Mouse (Mus musculus) gastrocnemius, adult 2 months (tissue): ENCODE data around the gene Pdlim7. TPM values are rescaled to one million over a fixed set of nuclear protein-coding genes. Genes with fewer than 3 reads are reported as not detected.

ENCODE experiments used
- DNase-seq: peaks from one replicate; pipeline ENCODE4 v3.0.0; 2022
- H3K27ac ChIP-seq: fragments of 200-600 bp; 2 replicates; pipeline ENCODE4 v1.8.1; 2022; ENCODE audit warnings: mild to moderate bottlenecking
- H3K4me3 ChIP-seq: fragments of 200-600 bp; 2 replicates; pipeline ENCODE4 v1.8.1; 2022; ENCODE audit warnings: mild to moderate bottlenecking, moderate library complexity
- CTCF ChIP-seq: fragments of 200-600 bp; IDR thresholded peaks from 2 replicates; pipeline ENCODE4 v1.8.1; 2022; ENCODE audit warnings: antibody characterized with exemption, mild to moderate bottlenecking, moderate library complexity
- intact Hi-C: fragments of 180-260 bp; cut with DNase I; formaldehyde crosslinking; loops from one replicate; pipeline ENCODE4 v1.15.1; 2025
- total RNA-seq, 2 experiments: library from RNA; stranded (reverse); gene quantifications; 2 replicates each; pipeline ENCODE4 v1.2.3; 2021

The Pdlim7 gene
- total RNA-seq, 2 experiments from 2014 or later, result 424 to 537 TPM

- DNase-seq, result no peak
- TF ChIP-seq CTCF, result no peak
- intact Hi-C loops, result no loop called here
- Histone ChIP-seq H3K27ac (peak overlapping the region; percentile 10; the same call in 1 of the 2 replicates), H3K4me3 (no peak overlapping the region)
Measured at GRCm38 (mm10) chr13:55479008-55479407, 34.5 kb downstream of the Pdlim7 start.

- H3K4me3 ChIP-seq, result no peak overlapping the region
- DNase-seq, result peak; percentile 55
- H3K27ac ChIP-seq, result no peak overlapping the region
- peak; percentile 76 for TF ChIP-seq CTCF
- intact Hi-C loops, result loop anchor here (1.0 kb wide), 1 partner anchor 36 kb away; no protein-coding TSS in a partner anchor
Measured at GRCm38 (mm10) chr13:55478036-55478435, 35.4 kb downstream of the Pdlim7 start.

DNA sequence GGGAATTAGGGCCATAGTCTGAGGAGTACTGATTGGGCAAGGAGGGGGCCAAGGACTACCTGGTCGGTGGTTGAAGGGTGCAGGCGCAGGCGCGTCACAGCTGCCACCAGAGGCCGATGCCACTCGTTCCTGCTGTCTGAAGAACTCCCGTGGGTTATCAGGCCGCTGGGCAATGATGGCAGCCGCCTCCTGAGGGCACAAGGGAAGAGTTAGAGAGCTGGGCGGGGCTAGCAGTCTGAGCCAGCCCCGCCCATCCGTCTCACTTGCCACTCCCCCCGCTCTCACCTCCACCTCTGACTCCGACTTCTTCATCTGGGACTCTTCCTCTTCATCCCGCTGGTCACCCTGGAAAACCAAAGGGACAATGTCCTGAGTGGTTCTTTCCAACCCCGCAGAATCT, 36.0 kb downstream of the Pdlim7 start:
- DNase-seq, result no peak
- no peak for TF ChIP-seq CTCF
- H3K4me3 ChIP-seq, result no peak overlapping the region
- intact Hi-C loops, result no loop called here
- H3K27ac ChIP-seq, result no peak overlapping the region

DNA sequence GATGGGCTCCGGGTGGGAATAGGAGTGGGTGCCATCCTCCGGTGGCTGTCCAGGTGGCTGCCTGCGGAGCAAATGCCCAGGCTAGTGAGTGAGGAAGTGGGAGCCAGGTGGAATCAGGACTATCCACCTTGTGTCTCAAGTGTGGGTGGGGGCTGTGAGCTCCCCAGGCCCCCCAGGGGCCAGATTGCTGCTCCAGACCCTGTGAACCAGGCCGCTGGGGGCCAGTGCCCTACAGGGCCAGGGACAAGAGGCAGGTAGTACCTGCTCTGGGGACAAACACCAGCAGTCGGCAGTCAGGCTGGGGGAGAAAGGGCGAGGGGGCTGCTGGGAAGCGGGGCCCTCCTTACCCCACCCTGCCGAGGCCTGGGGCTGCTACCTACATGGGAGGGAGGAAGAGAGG, 37.2 kb downstream of the Pdlim7 start:
- DNase-seq, result no peak
- TF ChIP-seq CTCF, result no peak
- intact Hi-C loops, result no loop called here
- no peak overlapping the region for H3K4me3 ChIP-seq
- no peak overlapping the region for H3K27ac ChIP-seq

GRCm38 (mm10) chr13:55475750-55476149, 37.7 kb downstream of the Pdlim7 start:
- Histone ChIP-seq H3K27ac (no peak overlapping the region), H3K4me3 (no peak overlapping the region)
- intact Hi-C loops, result no loop called here
- no peak for DNase-seq
- no peak for TF ChIP-seq CTCF

DNA sequence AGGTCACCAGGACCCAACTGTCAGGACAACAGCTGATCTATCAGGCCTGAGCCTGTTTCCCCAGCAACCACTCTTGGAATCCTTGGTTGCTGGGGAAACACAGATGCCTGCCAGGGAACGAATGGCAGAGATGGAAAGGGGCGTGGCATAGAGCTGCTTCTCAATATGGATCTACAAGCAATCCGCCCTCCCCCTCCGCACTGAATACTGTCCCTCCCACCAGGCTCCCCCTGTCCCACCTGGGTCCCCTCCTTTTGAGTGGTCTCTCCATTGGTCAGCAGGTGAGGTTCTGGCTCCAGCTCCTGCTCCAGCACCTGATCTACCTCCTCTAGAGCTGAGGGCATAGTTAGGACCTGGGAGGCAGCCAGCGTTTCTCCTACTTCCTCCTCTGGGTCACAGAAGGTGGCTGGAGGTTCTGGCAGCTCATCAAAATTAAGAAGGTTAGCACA, 38.8 kb downstream of the Pdlim7 start:
- intact Hi-C loops, result no loop called here
- no peak for TF ChIP-seq CTCF
- Histone ChIP-seq H3K4me3 (no peak overlapping the region), H3K27ac (no peak overlapping the region)
- DNase-seq, result no peak

DNA sequence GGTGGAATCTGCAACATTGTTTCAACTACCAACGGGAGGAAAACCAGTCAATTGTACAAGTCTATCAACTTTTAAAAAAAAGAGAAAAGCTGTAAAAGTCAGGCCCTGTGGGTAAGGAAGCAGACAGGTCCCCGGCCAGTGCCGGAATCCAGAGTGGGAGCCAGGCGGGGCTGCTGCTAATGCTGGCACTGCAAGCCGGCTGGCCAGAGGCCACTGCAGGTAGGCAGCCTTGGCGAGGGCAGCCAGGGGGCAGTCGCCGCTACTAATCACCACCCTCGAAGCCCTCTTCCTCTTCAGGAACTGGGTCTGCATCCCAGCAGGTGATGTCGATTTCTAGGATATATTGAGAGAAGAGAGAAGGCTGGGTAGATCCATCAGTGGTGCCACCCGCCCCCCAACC, 39.5 kb downstream of the Pdlim7 start:
- no peak for DNase-seq
- Histone ChIP-seq H3K4me3 (no peak overlapping the region), H3K27ac (no peak overlapping the region)
- TF ChIP-seq CTCF, result 0 out of 2 replicates have a peak, but pooled peaks have one; percentile 2
- intact Hi-C loops, result no loop called here

GRCm38 (mm10) chr13:55473076-55473831, 40.2 kb downstream of the Pdlim7 start:
- H3K27ac ChIP-seq, result peak overlapping the region; percentile 79

DNA sequence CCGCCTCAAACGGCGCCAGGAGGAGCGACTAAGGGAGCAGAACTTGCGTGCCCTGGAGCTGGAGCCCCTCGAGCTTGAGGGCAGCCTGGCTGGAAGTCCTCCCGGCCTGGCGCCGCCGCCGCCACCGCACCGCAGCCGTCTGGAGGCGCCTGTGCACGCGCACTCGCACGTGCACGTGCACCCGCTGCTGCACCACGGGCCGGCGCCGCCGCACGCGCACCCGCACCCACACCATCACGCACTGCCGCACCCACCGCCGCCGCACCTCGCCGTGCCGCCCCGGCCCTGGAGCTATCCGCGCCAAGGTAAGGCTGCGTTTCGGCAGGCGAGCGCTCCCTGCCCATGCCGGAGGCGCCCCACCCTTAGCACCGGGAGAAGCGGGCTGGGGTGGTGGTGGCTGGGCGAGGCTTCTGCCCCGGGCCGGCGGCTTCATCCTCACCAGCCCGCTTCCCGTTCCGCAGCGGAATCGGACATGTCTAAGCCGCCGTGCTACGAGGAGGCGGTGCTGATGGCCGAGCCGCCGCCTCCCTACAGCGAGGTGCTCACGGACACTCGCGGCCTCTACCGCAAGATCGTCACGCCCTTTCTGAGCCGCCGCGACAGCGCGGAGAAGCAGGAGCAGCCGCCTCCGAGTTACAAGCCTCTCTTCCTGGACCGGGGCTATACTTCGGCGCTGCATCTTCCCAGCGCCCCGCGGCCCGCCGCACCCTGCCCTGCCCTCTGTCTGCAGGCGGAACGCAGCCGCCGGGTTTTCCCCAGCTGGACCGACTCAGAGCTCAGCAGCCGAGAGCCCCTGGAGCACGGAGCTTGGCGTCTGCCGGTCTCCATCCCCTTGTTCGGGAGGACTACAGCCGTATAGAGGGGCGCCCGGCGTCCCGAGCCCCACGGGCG, 41.1 kb downstream of the Pdlim7 start:
- peak; percentile 36 for TF ChIP-seq CTCF
- intact Hi-C loops, result no loop called here
- peak; percentile 68 for DNase-seq
- peak overlapping the region; percentile 89 for H3K4me3 ChIP-seq
- H3K27ac ChIP-seq, result peak overlapping the region; percentile 79

More at GRCm38 (mm10) chr13:55473076-55473831, 40.2 kb downstream of the Pdlim7 start:
- TF ChIP-seq CTCF, result peak; percentile 30
- intact Hi-C loops, result no loop called here
- H3K4me3 ChIP-seq, result peak overlapping the region; percentile 89
- no peak for DNase-seq

GRCm38 (mm10) chr13:55471819-55472131, 41.7 kb downstream of the Pdlim7 start:
- peak overlapping the region; percentile 79 for H3K27ac ChIP-seq
- DNase-seq, result no peak

DNA sequence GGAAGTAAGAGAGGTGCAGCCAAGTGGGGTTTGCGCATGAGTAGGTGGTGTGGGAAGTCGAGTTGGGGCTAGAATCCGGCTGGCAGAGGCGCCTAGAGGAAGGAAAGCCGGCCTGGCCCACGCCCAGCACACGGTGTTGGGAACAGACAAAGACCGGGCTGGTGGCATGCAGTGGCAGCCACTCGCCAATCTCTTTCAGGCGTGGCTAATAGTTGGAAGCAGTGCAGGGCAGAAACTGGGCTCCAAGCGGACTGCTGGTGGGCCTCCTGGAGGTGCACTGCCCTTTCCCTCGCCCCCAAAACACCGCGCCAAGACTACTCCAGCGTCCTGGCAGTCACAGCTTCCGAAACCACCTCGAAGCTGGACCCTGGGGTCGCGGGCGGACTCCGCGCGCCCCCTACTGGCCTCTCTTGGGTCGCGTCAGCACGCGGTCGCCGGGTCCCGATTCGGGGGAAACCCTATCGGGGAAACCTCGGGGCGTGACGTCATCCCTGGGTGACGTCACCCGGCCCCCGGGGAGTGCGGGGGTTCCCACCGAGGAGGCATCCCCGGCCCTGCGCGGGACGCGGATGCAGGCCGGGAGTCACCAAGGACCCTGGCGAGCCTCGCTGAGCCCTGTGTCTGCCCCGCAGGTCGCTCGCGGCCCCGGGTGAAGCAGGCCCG, 42.2 kb downstream of the Pdlim7 start:
- peak overlapping the region; percentile 89 for H3K4me3 ChIP-seq
- peak; percentile 90 for DNase-seq
- peak; percentile 91 for TF ChIP-seq CTCF
- intact Hi-C loops, result loop anchor here (1.0 kb wide), 1 partner anchor 51 kb away; no protein-coding TSS in a partner anchor
- H3K27ac ChIP-seq, result peak overlapping the region; percentile 79

More at GRCm38 (mm10) chr13:55471819-55472131, 41.7 kb downstream of the Pdlim7 start:
- peak overlapping the region; percentile 89 for H3K4me3 ChIP-seq
- TF ChIP-seq CTCF, result no peak
- intact Hi-C loops, result loop anchor here (1.0 kb wide), 1 partner anchor 51 kb away; no protein-coding TSS in a partner anchor

GRCm38 (mm10) chr13:55470372-55470771, 43.1 kb downstream of the Pdlim7 start:
- H3K27ac ChIP-seq, result peak overlapping the region; percentile 79; the same call in 1 of the 2 replicates
- intact Hi-C loops, result no loop called here
- no peak overlapping the region for H3K4me3 ChIP-seq
- TF ChIP-seq CTCF, result no peak
- DNase-seq, result peak; percentile 49
